Mouse (Mus musculus): ENCODE data around the gene Slc9a9.

GRCm38 (mm10) chr9:94955645-94956044 is 285.9 kb downstream of the Slc9a9 start:
- TF ChIP-seq POLR2A (IDR thresholded peaks at IDR 0.05; ENCODE audit: borderline replicate concordance, extremely low read depth, insufficient read depth, insufficient read length, poor library complexity, severe bottlenecking) (no peak), CTCF (IDR thresholded peaks at IDR 0.05; ENCODE audit: borderline replicate concordance, extremely low read depth, insufficient read depth, insufficient read length) (no peak)
